Mouse (Mus musculus) monocyte, adult 5-6 weeks (primary cell): ENCODE data around the gene Nid2. TPM values are rescaled to one million over a fixed set of nuclear protein-coding genes. Genes with fewer than 3 reads are reported as not detected.

Experiments
- ATAC-seq: fragments of 153-309, 156-312 bp; replicated peaks from 2 replicates; pipeline ENCODE4 v1.8.0; 2017; ENCODE audit warnings: mild to moderate bottlenecking; ENCODE audit not compliant: low TSS enrichment, insufficient number of reproducible peaks, severe bottlenecking, poor library complexity, low FRiP score
- total RNA-seq: library from RNA; stranded (forward); fragments of 200-1000, 200-491, 200-594 nt; gene quantifications from 3 replicates; pipeline ENCODE4 v1.2.3, GENCODE M21; 2017

The Nid2 gene
- total RNA-seq, 1 experiment from 2014 or later, result 0.95 TPM

DNA sequence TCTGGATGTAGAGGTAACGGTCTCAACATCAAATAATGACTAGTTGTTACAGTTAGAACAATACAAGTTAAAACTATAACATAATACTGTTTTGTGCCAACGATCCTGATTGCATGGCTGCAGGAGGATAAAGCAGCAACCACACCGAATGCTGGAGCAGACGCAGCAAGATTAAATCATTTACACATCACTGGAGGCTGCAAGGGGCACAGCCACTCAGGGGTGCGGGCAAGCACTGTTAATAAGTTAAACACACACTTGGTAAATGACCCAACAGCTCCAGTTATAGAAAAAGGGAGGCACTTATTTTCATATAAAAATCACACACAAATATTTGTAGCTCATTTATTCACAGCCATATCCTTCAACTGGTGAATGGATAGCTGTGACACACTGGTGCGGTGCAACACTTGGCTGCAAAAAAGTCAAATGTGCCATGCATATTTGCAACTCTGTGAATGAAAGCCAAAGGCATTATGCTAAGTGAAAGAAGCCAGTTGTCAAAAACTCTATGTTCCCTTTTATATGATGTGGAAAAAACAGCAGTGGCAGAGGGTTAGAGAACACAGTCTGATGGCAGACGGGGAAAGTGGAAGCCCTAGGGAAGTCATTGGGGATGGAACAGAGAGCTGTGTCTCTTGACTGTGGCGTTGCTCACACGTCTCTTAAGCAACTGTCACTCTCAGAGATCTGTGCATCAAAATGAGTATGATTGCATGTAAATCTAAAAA, 11.5 kb upstream of the Nid2 start:
- no peak for ATAC-seq

DNA sequence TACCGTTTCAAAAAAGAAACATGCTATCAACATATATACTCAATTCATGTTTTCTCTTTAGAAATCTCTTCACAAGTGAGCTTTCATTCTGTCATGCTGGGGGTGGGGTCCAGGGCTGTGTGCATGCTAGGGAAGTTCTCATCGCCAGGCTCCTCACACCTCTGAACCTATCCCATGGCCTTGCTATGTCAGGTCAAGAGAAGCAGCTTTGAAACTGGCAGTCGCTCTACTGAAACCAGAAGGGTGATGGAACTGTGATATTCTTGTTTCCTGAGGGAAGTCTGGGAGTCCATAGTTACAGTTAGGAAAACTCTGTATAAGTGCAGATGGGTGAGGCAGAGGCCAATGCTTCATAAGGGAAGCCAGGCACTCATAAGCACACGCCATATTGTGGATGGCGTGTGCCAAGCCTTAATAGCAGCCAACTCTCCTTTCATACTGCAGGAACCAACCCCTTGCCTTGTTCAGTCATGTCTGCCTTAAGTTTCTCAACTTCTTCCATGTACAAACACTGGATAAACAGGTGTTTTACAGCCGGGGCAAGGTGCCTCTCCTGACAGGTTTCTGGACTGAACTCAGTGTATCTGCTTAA, 10.8 kb upstream of the Nid2 start:
- no peak for ATAC-seq

DNA sequence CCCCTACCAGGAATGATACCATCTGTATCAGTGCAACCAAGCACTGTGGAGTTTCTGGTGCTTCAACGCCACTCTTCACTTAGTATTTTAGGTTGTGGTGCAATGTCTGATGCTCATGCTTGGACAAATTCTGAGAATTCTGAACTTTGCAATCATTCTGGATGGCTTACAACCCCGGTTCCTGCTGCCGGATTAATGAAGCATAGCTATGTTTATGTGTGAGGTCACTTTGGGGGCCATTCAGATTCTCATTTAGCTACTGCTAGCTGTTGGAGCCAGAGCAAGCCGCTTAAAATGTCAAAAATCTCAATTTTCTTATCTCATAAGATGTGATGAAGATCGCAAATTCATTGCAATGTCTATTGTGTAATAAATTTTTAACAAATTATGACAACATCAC, 6.2 kb upstream of the Nid2 start:
- no peak for ATAC-seq

DNA sequence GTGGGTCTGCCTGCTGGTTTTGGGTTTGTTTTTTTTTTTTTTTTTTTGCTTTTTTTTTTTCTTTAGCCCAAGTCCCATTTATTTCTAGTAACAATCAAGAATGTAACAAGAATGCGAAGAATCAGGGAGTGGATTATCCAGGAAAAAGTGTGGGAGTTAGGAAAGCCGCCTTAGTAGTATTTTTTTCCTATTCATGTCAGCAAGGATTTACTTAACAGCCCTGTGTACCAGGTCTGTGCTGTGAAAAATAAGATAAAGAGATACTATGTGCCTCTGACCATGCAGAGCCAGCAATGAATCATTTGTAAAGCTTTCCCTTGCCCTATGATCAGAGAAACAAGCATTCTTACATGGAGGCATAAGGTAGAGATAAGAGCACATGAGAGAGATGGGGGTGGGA, 4.8 kb upstream of the Nid2 start:
- ATAC-seq, result no peak

DNA sequence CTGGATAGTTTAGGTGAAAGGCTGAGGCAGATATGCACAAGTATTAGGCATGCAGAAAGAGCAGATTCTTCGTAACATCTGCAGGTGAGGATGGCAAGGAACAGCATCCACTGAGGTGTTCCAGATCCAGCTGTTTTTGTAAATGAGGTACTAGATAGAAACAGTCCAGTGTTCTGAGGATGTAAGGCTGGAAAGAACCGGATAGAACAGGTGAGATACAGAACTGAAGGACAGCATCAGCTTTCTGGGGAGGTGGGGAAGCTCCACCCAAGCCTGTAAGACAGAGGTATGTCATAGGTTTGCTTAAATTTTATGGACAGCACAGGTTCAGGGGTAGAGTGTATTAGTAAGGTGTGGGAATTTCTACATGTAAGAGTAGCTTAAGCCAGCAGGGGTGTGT, 4.3 kb upstream of the Nid2 start:
- ATAC-seq, result no peak

DNA sequence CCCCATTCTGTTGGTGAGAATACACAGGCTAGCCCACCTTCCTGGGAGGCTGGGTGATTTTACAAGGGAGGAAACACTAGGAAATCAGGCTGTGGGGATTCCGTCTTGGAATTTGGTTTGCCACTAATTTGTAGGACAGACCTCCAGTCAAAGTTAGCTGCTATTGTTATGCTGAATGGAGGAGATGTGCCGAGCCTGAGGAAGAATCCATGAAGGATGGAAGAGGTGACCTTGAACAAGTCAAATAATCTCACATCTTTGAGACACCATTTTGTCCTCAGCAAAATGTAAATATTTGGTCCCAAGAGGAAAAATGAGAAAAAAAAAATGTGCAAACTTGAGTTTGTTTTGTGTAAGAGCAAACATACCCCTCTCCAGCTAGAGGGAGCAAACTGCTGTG, 1.3 kb upstream of the Nid2 start:
- no peak for ATAC-seq

- no peak for ATAC-seq
Observed at GRCm38 (mm10) chr14:19750411-19751024, 547 bp upstream of the Nid2 start.

- no peak for ATAC-seq
Observed at GRCm38 (mm10) chr14:19752276-19752675, 1.2 kb downstream of the Nid2 start.

DNA sequence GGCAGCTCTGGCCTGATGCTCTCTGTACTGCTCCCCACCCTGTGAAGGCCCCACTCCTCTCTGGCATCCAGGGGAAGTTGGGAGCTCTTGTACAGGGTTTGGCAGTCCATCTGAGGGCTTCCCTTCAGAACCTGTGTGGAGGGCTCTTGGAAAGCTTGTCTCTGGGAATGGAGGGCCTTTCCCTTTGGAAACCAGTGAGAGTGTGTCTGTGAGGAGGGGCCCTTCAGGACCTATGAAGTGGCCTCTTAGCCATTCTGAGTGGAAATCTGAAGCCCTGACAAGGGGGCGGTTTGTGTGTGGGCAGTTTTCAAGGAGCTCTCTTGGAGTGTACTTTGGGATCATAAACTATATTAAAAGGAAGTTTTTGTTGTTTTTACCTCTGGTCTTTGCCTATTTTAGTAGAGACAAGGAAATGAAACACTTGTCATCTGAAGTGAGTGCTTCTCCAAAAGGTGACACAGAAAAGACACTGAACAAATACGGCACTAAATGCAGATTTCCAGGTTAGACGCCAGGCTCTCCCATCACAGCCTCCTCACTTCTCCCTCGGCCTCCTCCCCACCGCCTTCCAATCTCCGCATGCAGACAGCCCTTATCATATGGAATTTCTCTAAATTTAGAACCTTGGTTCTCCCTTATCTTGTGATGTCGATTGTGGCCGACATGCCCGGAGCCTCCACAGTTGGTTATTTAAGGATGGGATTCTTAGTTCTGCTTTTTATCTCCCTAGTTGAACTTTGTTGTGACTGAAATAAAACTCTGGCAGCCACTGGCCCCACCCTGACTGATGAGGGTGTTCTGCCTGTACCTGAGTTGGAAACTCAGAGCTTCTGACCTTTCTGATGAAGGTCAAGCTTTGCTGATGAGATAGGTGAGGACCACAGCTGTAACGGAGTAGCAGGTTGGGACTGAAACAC, 8.5 kb downstream of the Nid2 start:
- ATAC-seq, result no peak

GRCm38 (mm10) chr14:19760721-19761120, 9.7 kb downstream of the Nid2 start:
- ATAC-seq, result no peak

- ATAC-seq, result no peak
Observed at GRCm38 (mm10) chr14:19762014-19762413, 10.9 kb downstream of the Nid2 start.

DNA sequence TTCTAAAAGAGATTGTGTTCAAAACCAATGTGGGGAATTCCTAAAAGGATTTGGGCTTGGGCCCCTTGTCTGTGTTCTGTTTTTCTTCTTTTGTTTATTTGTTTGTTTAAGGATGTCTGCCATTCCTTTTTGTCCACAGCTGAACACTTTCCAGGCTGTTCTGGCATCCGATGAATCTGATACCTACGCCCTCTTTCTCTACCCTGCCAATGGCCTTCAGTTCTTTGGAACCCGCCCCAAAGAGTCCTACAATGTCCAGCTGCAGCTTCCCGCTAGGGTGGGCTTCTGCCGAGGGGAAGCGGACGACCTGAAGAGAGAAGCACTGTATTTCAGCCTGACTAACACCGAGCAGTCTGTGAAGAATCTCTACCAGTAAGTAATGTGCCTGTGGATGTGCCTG, 12.5 kb downstream of the Nid2 start:
- ATAC-seq, result no peak

DNA sequence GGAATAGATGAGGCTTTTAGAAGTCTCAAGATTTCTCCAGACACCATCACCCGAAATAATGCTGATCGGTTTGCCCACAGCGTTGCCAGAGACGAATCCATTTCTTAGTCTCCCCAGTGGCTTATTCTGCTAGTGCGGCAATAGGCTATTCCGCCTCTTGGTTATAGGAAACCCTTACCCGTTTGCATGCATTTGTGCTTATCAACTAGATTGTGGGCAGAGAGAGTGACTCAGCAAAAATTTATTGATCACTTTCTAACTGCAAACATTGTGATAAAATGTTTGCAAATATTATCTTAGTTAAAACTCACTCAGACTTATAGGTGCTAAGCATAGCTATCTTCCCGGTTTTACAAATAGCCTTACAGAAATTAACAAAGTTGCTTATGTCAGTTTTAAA, 13.3 kb downstream of the Nid2 start:
- ATAC-seq, result no peak

DNA sequence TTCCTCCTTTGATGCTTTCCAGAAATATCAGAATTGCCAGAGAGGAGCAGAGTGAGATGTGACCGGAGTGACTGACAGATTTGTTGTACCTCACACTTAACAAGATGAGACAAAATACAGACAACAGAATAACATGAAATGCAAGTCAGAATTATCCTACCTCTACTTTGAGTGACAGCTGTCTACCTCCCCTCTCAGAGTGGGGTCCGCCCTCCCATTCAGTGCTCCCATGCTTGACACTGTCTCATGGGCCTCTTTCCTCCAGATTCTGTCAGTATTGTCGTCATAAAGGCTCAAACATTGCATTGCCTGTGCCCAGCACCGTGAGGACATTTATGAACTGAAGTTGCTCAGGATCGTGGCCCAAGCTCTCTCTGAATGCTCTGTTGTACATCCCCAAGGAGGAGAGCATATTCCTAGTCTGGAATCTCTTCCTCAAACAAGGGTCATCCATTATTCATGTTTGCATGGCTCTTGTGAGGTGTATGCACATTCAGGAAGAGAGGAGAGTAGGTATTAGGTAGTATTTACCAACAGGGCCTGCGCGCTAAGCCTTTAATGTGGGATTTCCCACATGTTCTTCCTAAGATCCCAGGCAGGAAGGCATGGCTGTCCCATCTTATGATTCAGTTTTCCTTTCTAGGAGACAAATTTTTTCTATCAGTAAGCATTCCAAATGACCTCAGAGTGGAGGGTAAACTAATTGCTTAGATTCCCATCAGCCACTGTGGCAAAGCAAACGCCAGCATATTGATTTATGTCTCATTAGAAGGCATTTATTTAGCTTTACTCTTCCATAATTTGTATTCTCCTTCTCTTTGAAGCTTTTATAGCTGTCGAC, 14.7 kb downstream of the Nid2 start:
- no peak for ATAC-seq

DNA sequence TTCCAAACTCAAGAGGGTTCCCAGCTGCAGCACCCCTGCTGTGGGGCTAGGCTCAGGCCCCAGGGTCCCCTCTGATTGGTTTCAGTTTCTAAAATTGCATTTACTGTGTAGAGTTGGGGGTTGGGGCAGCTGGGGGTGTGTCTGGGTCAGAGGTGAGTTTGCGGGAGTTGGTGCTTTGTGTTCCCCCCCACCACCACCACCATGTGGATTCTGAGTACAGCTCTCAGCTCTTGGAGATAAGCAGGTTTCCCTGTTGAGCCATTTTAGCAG, 15.2 kb downstream of the Nid2 start:
- no peak for ATAC-seq

DNA sequence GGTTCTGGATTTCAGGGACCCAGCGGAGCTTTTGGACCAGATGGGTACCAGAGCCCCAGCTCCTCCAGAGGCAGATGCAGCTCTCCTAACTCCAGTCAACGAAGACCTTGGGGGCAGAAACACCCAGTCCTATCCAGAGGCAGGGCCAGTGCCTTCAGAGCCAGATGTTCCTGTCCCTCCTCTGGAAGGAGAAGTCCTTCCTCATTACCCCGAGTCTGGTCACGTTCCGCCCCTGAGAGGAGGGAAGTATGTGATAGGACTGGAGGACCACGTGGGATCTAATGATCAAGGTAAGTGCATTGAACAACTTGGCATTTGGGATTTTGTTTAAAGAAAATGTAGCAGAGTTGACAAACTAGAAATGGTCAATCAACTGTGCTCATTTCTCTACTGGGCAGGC, 17.6 kb downstream of the Nid2 start:
- ATAC-seq, result no peak

- ATAC-seq, result no peak
Observed at GRCm38 (mm10) chr14:19769441-19770200, 18.6 kb downstream of the Nid2 start.

DNA sequence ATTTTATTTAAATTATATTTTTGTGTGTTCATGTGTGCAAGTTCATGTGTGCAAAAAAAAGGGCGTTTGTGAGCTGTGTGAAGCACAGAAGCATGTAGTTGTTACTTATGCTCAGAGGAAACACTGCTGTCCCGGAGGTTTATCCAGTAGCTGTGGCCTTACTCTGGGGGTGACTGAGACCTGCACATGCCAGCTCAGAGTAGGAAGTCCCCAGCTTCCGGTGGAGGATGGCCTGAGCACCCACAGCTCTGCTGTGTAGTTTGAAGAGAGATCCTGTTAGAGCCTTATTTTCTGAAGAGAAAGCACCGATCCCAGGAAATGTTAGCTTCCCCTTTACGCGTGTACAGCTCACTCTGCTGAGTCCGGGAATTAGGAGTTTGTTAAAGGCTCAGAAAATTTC, 20.1 kb downstream of the Nid2 start:
- no peak for ATAC-seq
